Mouse (Mus musculus) heart, postnatal 36 days (tissue): Measurements from ENCODE around the gene Bag3. TPM values are rescaled to one million over a fixed set of nuclear protein-coding genes. Genes with fewer than 3 reads are reported as not detected.

Experiments
- DNase-seq, 2 experiments: peaks; one replicate each; pipeline ENCODE4 v3.0.0; 2021 to 2022
- intact Hi-C: fragments of 180-260 bp; cut with DNase I; formaldehyde crosslinking; loops from one replicate; pipeline ENCODE4 v1.15.1; 2025
- microRNA-seq, 2 experiments: library from miRNA; unstranded; fragments of <30 nt; microRNA quantifications; one replicate each; pipeline ENCODE4 v1.2.0; 2021; ENCODE audit warnings: borderline number of aligned reads in 2 of 2
- total RNA-seq, 2 experiments: library from RNA; stranded (reverse); gene quantifications; 2 replicates each; pipeline ENCODE4 v1.2.3; 2021

Gene Bag3
- total RNA-seq, 2 experiments from 2014 or later = 258 to 272 TPM

GRCm38 (mm10) chr7:128592118-128592935 lies 68.9 kb downstream of the Bag3 start:
- peak; percentile 51 to 56 for DNase-seq
- intact Hi-C loops = no loop called here

DNA sequence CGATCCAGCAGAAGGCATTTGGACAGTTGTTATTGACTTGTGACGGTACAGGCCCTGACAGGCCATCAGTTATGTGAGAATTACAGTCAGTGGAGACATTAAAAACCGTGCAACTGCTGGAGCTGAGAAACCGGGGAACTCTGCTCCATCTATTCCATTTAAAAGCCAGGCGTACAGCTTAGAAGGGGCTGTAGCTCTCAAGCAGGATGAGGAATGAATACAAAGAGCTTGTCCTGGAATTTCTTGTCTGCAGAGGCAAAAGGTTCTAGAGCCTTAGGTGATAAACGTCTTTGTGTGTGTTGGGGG lies 69.5 kb downstream of the Bag3 start:
- DNase-seq = no peak
- intact Hi-C loops = no loop called here

DNA sequence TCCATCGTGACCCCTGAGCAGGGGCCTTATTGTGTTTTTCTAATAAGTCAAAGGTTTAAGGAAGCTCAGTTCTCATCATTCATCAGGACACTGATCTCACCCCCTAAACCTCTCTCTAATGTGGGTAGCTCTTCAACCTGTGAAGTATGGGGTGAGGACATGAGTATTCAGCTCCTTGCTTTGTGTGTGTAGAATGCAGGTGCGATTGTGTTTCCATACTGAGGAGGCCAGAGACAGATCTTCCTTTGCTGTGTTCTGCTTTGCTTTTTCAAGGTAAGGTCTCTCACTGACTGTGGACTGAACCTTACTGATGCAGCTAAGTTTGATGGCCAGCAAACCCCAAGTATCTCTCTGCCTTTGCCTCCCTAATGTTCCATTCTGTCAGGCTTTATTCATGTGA lies 72.9 kb downstream of the Bag3 start:
- intact Hi-C loops = no loop called here
- no peak for DNase-seq

Small RNA genes within 50 kb of the gene (microRNA-seq; reads per million reads assigned to microRNA genes)
- gene Gm24365 = 0 reads per million in 2 experiments

Other genes starting within 250 kb of the Bag3 start
- gene BC017158, start 225.4 kb upstream of the Bag3 start, total RNA-seq = 1 to 10 TPM; 5.2 to 6.3 TPM
- gene Rgs10, start 104.9 kb upstream of the Bag3 start, total RNA-seq = 10 to 100 TPM in 1 of 2 experiments, 1 to 10 TPM in 1; 9.5 to 12.1 TPM
- gene Tial1, start 61.9 kb upstream of the Bag3 start, total RNA-seq = 10 to 100 TPM; 40.6 to 41.7 TPM
- gene Inpp5f, start 87.7 kb downstream of the Bag3 start, total RNA-seq = 1 to 10 TPM; 5.0 to 7.0 TPM
- gene Mcmbp, start 216.9 kb downstream of the Bag3 start, total RNA-seq = 10 to 100 TPM; 21.5 to 26.0 TPM
- gene Sec23ip, start 221.3 kb downstream of the Bag3 start, total RNA-seq = 10 to 100 TPM; 27.3 to 29.0 TPM